Mouse (Mus musculus): ENCODE data around the gene Ryr3. TPM values are rescaled to one million over a fixed set of nuclear protein-coding genes. Genes with fewer than 3 reads are reported as not detected.
A peak's percentile ranks its signal among the peaks of the same experiment; 100 is the strongest.

Gene Ryr3
- total RNA-seq, 2 experiments from 2014 or later = 43.7 to 47.5 TPM

GRCm38 (mm10) chr2:112948931-112949330, 268.0 kb downstream of the Ryr3 start:
- peak; percentile 59 for DNase-seq
- intact Hi-C loops (cut with DNase I) = no loop called here

GRCm38 (mm10) chr2:112931776-112932175, 285.1 kb downstream of the Ryr3 start:
- intact Hi-C loops (cut with DNase I) = no loop called here
- DNase-seq = no peak

GRCm38 (mm10) chr2:112913796-112914195, 303.1 kb downstream of the Ryr3 start:
- DNase-seq = no peak

GRCm38 (mm10) chr2:112912611-112913010, 304.3 kb downstream of the Ryr3 start:
- no peak for DNase-seq
- intact Hi-C loops (cut with DNase I) = no loop called here

More at GRCm38 (mm10) chr2:112913796-112914195, 303.1 kb downstream of the Ryr3 start:
- intact Hi-C loops (cut with DNase I) = no loop called here

- DNase-seq = no peak
- intact Hi-C loops (cut with DNase I) = no loop called here
These were observed 306.3 kb downstream of the Ryr3 start for GRCm38 (mm10) chr2:112910579-112910978.

GRCm38 (mm10) chr2:112909142-112909541, 307.8 kb downstream of the Ryr3 start:
- no peak for DNase-seq
- intact Hi-C loops (cut with DNase I) = no loop called here

GRCm38 (mm10) chr2:112900747-112901146, 316.1 kb downstream of the Ryr3 start:
- intact Hi-C loops (cut with DNase I) = no loop called here

GRCm38 (mm10) chr2:112884456-112885114, 332.3 kb downstream of the Ryr3 start:
- intact Hi-C loops (cut with DNase I) = no loop called here
- no peak for DNase-seq

More at GRCm38 (mm10) chr2:112900747-112901146, 316.1 kb downstream of the Ryr3 start:
- DNase-seq = no peak

GRCm38 (mm10) chr2:112881805-112882204, 335.1 kb downstream of the Ryr3 start:
- DNase-seq = no peak
- intact Hi-C loops (cut with DNase I) = no loop called here

- no peak for DNase-seq
- intact Hi-C loops (cut with DNase I) = no loop called here
These were observed 335.5 kb downstream of the Ryr3 start for GRCm38 (mm10) chr2:112881376-112881775.

GRCm38 (mm10) chr2:112877404-112877803, 339.5 kb downstream of the Ryr3 start:
- no peak for DNase-seq
- intact Hi-C loops (cut with DNase I) = no loop called here

GRCm38 (mm10) chr2:112866043-112866551, 350.8 kb downstream of the Ryr3 start:
- intact Hi-C loops (cut with DNase I) = no loop called here
- DNase-seq = no peak

- no peak for DNase-seq
- intact Hi-C loops (cut with DNase I) = no loop called here
These were observed 355.1 kb downstream of the Ryr3 start for GRCm38 (mm10) chr2:112861792-112862191.

GRCm38 (mm10) chr2:112845583-112846512, 371.0 kb downstream of the Ryr3 start:
- intact Hi-C loops (cut with DNase I) = no loop called here
- DNase-seq = no peak

GRCm38 (mm10) chr2:112842877-112843276, 374.0 kb downstream of the Ryr3 start:
- DNase-seq = no peak
- intact Hi-C loops (cut with DNase I) = no loop called here

GRCm38 (mm10) chr2:112831423-112832305, 385.2 kb downstream of the Ryr3 start:
- intact Hi-C loops (cut with DNase I) = no loop called here
- no peak for DNase-seq

GRCm38 (mm10) chr2:112826571-112826970, 390.3 kb downstream of the Ryr3 start:
- intact Hi-C loops (cut with DNase I) = no loop called here
- no peak for DNase-seq

GRCm38 (mm10) chr2:112822721-112823120, 394.2 kb downstream of the Ryr3 start:
- peak; percentile 5 for DNase-seq
- intact Hi-C loops (cut with DNase I) = no loop called here

GRCm38 (mm10) chr2:112819059-112819458, 397.8 kb downstream of the Ryr3 start:
- DNase-seq = no peak
- intact Hi-C loops (cut with DNase I) = no loop called here

GRCm38 (mm10) chr2:112816976-112817375, 399.9 kb downstream of the Ryr3 start:
- no peak for DNase-seq
- intact Hi-C loops (cut with DNase I) = no loop called here

- no peak for DNase-seq
- intact Hi-C loops (cut with DNase I) = no loop called here
These were observed 400.9 kb downstream of the Ryr3 start for GRCm38 (mm10) chr2:112815960-112816359.

All from left cerebral cortex, postnatal 4 days (tissue).